Mouse (Mus musculus): ENCODE results near the gene Pbdc1. TPM values are rescaled to one million over a fixed set of nuclear protein-coding genes. Genes with fewer than 3 reads are reported as not detected.

Gene Pbdc1
- 14.6 TPM for polyA plus RNA-seq (2014; fragmentation: Illumina TruSeq; extraction: RNeasy Lipid Tissue Mini Kit (QIAGEN cat#74804); ENCODE audit: low read depth, low replicate concordance)

DNA sequence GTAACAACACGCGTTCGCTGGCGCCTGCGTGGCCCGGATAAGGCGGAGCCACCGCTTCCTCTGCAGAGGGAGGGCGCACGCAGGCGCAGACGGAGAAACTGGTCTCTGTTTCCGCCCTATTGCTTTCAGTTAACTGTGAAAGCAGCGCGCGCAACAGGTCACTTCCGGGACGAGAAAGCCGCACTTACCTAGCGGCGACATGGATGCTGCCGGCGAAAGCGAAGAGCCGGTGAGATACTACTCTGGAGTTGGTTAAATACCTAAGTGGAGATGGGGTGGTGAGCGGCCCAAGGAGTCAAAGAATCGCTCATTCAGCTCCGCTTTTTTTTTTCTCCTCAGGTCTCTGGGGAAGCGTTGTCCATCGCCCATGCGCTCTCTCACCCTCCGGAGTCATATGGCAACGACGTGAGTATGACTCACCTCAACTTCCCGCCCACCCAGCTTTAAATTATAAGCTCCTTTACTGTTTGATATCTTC lies at the start of gene Pbdc1:
Gene Pbdc1 (plus strand): TSS at position 142 of the 478 bp plus-strand sequence.

DNA sequence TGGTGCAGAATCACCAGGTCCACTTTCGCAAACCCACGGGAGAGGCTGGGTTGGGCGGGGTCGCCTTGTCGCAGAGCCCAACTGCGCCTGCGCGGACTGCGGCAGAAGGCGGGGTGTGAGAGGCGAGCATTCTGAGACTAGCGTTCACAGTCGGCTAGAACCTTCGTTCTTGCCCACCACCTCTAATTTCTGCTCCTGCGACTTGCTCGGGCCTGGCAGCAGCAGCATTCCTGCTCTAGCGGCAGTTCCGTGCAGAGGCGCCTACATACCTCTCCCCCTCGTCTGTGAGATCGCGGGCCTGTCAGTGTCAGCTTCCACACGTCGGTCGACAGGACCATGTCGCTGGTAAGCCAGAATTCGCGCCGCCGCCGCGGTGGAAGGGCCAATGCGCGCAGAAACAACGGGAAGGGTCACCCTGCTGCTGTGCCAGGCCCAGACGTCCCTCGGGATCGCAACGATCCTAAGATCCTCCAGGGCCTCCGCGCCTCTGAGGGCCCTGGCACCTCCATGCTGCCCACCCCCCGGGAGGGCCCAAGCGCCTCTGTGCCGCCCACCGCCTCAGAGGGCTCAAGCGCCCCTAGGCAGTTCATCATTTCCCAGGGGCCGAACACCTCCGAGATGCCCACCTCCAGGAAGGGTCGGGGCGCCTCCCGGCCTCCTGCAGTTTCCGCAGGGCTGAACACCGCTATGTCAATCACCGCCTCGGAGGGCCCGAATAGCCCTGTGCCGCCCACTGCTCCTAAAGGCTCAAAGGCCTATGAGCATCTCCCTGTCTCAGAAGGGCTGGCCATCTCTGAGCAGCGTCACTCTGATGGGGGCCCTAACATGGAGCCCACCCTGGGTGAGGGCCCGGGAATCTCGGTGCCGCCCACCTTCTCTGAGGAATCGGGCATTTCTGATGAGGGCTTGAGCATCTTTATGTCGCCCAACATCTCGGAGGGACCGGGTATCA lies 41.0 kb downstream of the Pbdc1 start, which contains the start of gene Magee1:
Gene Magee1 (plus strand): TSS at position 104 of the 952 bp plus-strand sequence.

Other genes with a start within 250 kb of the Pbdc1 start
- not detected for gene Magee2, start 222.5 kb upstream of the Pbdc1 start, polyA plus RNA-seq (2014; fragmentation: Illumina TruSeq; extraction: RNeasy Lipid Tissue Mini Kit (QIAGEN cat#74804); ENCODE audit: low read depth, low replicate concordance)
- gene Magee1, start 40.6 kb downstream of the Pbdc1 start, polyA plus RNA-seq (2014; fragmentation: Illumina TruSeq; extraction: RNeasy Lipid Tissue Mini Kit (QIAGEN cat#74804); ENCODE audit: low read depth, low replicate concordance), result 2.0 TPM

All from testis, adult 10 weeks (tissue).